Mouse (Mus musculus) cerebellum, postnatal 10 days (tissue): ENCODE measurements around the gene Klhdc8a.
"Not testable (repeated sequence)": the region's sequence is repeated elsewhere in the genome, so short reads cannot be mapped to it uniquely, and the experiment has no call there.

Source experiments
- DNase-seq, 2 experiments: peaks; one replicate each; pipeline ENCODE4 v3.0.0; 2021; ENCODE audit warnings: mixed read lengths in 2 of 2

Gene Klhdc8a

DNA sequence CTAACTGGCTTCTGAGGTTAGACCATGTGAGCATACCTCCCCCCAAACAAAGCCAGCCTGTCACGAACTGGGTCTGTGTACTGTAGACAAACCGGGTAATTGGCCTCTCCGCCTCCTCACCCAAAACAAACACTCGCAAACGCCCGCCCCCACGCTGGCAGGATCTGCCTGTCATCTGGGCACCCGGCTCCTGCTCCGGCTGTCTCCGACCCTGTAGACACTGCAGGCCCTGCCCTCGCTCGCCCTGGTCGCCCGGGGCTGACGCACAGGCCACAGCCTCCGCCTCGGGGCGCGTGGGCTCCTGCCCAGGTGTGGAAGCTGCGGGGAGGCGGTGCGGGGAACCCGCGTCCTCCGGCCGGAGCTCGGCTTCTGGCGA is at the start of gene Klhdc8a:
Gene Klhdc8a (plus strand): TSS at position 202 of the 376 bp plus-strand sequence.
- DNase-seq = peak; percentile 88

DNA sequence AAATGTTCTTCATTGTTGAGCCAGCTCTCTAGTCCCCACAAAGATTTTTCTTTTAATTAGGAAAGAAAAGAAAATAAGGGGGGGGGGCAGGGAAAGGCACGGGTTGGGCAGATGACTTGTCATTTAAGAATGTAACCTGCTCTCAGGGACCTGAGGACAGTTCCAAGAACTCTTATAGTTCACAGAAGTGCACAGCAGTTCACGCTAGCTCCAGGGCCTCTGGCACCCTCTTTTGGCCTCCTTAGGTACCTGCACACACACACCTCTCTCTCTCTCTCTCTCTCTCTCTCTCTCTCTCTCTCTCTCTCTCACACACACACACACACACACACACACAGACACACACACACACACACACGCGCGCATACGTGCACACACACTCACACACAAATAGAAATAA is 44.0 kb upstream of the Klhdc8a start:
- no peak for DNase-seq

DNA sequence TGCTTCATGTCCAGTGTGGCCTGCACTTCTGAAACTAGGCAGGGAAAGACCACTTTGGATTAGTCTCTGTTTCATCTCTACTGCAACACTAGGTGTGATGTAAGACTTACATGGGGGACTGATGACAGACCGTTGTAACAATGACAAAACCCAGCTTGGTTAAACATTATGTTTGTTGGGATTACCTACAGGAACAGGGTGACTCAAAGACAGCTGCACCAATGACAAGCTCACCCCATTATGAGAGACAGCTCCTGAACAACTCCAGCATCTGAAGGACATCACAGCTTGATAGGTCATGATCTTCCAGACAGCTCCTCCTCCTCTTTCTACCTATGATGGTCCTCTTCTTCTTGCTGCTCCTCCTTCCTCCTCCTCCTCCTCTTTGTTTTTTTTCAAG is 38.1 kb upstream of the Klhdc8a start:
- DNase-seq = no peak

DNA sequence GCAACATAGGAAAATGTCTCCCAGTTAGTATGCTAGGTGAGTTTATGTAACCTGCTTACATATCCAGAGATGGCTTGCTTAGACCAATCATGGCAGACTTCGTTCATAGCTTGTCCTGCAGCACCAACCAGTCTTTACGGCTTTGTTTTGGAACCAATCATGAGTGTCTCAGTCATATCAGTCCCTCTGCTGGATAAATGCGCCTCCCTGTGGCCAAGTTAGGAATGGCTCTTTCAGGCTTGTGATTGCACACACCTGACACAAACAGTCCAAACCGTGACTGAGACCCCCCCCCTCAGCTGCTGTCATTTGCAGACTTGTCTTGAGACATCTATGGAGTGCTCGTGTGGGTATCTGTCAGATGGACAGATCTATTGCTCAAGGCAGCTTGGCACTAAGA is 37.4 kb upstream of the Klhdc8a start:
- peak; percentile 38 to 53 for DNase-seq

DNA sequence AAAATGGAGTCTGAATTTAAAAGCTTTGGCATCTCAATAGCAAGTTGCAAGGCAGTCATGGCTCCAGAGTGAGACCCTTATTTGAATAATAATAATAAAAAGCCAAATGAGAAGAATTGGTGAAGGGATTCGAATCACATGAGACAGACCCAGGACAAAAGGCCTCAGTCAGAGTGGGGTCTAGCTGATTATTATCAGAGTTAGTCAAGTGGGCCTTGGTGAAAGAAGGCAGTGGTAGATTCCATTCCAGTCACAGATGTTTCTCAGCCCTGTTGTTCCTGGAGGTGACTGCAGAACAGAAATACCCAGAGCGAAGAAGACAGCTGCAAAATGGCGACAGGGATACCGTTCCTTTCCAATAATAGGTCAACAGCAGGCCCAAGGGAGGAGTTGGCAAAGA is 34.8 kb upstream of the Klhdc8a start:
- DNase-seq = no peak

DNA sequence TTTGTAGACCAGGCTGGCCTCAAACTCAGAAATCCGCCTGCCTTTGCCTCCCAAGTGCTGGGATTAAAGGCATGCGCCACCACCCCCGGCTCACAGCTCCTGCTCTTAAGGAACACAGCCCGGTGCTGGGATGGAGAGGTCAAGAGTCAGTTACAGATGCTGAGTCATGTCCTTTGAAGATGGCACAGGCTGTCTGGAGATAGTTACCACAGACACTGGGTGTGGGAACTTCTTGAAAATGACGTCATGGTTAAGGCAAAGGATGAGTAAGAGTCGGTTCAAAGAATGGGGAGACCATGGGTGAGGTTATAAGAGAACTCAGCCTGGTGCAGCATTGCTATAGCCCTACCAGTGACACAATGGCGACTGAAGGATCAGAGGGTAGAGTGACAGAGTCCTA is 33.8 kb upstream of the Klhdc8a start:
- no peak for DNase-seq

DNA sequence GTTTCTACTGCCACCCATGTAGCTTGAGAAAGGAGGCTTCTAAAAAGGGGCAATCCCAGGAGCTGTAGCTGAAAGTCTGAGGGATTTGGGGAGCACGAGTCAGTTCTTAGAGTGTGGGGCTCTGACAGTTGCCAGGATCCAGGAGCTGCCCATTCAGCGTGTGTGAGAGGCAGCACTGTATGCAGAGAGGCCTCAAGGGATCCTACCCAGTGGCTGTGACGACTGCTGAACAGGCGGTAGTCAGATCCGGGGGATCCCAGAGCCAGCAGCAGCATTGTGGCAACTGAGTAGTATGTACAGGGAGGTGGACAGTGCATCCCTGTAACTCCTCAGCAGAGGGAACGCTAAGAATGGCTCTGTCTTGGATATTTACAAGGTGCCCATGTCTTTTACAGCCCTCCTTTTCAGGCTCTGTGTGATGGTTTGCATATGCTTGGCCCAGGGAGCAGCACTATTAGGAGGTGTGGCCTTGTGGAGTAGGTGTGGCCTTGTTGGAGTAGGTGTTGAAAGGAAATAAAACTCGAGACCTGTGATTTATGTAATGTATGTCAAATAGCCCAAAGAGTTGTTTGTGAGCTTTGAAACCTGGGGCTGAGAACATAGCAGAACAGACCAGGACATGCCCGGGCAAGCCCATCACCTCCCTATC is 33.1 kb upstream of the Klhdc8a start:
- DNase-seq = no peak

DNA sequence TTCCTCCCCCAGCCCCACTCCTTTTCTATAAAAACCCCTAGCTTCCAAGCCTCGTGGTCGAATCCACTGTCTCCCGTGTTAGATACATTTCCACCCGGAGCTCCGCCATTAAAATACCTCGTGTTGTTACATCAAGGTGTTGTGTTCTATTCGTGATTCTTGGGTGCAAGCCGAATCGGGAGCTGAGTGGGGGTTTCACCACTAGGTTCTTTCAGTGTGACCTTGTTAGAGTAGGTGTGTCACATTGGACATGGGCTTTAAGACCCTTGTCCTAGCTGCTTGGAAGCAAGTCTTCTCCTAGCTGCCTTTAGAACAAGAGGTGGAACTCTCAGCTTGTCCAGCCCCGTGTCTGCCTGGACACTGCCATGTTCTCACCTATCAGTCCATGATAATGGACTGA is 32.5 kb upstream of the Klhdc8a start:
- no peak for DNase-seq

DNA sequence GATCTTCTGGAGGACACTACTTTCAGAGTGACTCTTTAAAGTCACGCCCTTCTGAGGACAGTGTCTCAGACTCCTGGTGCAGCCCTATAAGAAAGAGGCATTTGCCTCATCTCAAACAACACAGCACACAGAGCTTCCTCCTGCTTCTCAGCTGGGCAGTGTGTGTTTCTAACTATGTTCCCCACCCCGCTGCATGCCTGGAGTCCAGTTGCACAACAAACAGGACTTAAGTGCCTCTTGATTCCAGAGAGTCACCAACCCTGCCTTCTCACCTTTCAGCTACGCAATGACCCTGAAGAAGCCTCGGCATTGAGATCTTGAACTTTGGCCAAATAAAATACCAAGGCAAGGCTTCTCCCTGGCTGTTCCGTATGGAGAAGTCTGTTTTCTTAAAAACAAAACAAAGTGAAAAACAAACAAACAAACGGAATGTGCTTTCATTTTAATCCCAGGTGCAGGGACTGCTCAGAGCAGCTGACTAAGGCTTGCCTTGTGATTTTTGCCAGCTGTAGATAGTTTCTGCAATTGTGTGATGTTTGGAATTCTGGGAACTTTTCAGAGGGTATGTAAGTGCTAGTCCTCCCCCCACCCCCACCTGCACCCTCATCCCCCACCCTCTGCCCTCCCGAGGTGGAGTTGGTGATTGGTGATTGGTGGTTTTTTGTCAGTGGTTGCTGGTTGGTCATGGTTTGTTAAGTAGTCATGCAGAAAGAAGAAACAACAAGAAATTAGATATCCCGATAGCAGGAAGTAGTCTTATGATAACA is 31.5 kb upstream of the Klhdc8a start:
- no peak for DNase-seq

DNA sequence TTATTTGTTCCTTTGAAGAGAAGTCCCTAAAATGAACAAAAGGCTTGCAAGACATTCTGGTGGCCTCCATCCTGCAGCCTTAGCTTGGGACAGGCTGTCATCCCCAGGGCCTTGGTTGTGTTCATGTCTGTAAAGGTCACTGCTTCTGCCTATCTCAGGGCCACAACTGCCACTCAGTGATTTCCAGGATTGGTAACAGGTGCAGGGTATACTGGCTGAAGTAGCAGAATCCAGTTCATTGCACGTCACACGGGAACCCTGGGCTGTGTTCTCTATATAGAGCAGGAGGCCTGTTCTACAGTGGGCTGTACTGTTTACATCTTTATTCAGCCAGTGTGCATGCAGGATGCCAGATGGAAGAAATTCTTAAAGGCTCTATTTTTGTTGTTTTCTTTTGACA is 30.5 kb upstream of the Klhdc8a start:
- DNase-seq = no peak

DNA sequence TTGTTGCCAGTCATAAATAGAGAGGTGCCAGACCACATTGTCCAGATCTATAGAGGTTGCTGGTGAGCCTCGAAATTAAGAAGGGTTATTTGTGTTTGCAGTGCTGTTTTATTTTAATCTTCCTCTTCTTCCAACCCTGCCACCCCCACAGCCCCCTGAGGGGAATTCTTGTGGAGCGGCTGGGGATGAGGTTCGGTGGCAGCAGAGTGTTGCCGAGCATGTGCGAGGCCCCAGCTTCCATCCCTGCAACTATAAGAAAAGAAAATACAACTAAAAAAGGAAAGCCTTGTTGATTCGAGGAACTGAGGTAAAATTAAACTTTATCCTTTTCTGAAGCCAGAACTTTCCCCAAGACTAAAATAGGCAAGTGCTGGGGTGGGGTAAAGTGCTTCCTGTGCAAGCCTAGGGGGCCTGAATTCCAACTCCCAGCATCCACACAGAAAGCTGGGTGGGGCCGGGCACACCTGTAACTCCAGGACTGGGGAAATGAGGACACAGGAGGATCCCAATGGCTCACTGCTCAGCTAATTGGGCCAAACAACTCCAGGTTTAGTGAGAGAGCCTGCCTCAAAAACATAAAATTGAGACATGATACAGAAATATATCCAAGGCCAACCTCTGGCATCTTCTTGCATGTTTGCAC is 29.9 kb upstream of the Klhdc8a start:
- DNase-seq = no peak

DNA sequence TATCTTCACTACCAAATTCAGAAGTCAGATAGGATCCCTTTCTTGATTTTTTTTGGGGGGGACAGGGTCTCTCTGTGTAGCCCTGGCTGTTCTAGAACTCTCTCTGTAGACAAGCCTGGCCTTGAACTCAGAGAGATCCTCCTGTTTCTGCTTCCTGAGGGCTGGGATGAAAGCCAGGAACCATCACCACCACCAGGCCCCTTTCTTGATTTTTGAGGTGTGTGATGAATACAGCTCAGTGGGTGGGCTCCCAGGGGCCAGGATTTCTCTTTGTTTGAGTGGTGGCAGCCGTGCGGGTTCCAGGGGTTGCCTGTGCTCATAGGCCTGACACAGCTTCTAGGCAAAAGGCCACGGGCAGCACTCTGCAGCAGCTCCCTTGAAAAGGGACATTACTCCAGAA is 27.2 kb upstream of the Klhdc8a start:
- no peak for DNase-seq

DNA sequence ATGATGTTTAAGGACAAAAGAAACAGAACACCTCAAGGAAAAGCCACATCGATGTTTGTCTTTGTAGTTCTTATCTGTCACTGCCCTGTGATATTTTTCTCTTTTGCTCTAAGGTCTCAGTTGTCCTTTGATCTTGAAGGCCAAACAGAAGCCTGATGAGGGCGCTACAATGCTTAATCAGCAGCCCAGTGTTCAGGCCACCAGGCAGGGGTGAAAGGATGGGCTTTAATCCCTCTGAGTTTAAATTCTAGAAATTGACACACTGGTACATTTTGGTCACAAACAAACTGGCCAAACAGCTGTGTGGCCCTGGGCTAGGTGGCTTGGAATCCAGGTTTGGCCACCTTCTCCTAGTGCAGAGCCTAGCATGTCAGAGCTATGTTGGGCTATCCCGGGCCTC is 21.7 kb upstream of the Klhdc8a start:
- no peak for DNase-seq

DNA sequence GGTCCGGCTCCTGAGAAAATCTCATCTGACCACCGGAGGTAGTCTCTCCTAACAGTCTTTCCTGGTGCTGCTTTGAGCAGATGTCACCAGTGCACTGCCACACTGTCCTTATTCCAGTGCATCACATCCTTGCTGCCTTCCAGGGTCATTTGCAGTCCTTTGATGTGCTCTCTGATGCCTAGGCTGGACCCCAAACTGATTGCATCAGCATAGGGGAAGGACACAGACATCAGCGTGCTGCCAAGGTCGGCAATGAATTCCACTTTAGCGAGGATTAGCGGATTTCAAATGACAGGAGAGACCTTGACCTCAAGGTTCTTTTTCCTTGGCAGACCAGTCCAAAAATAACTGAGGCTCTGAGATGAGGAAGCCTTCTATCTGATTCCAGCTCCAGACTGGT is 21.3 kb upstream of the Klhdc8a start:
- DNase-seq = no peak

DNA sequence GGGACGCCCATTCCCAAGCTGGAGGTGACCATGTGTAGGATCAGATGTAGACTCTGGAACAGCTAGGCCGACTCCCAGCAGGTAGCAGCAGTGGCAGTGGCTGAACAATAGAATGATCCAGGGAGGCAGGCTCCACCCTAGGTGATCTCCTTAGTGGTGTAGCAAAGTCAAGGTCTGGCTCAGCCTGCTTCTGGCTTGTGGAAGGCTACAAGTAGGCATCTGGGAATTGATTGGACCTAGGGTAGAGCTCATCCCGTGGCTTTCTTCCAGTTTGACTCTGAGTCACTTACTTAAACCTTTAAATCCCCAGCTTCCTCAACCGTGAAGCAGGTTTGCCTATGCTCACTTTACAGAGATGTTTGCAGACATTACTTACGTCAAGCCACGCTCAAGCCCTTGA is 17.8 kb upstream of the Klhdc8a start:
- DNase-seq = not testable (repeated sequence)

DNA sequence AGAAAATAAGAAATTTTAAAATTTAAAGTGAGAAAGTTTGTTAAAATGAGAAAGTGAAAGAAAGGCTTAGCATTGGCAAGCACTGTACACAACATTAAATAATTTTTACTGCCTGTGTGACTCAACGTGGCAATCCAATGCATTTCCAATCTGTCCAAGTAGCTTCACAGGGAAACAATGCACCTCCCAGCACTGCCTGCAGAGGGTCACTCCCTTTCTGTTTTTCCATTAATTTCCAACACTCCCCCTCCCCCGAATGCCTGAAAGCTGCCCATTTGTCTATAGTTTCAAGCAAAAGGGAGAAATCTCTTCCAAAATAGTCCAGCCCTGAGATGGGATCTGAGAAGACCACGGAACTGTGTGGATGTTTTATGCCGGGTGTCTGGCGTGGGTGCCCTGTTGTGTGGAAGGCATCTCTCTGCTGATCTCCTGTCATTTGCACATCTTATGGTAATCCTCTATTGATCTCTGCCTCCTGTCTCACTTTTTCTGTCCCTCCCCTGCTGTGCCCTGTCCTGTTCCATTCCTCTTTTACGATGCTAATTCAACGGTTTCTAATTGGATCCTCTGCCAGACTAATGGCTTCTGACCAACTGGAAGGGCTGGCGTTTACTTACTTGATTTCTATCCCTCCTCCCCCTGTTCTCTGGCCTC is 16.8 kb upstream of the Klhdc8a start:
- DNase-seq = peak; percentile 69 to 79

DNA sequence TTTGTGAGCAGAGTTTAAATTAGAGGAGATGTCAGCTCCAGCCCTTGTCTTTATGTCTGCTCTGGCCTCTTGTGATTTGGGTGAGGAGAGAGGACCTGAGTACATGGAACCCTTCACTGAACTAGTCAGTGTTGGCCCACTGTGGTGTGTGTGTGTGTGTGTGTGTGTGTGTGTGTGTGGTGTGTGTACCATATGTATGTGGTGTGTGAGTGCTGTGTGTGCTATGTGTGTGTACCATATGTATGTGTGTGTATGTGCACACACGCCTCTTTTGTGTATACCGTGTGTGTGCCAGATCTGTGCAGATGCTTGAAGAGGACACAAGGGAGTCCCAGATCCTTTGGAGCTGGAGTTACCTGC is 16.3 kb upstream of the Klhdc8a start:
- no peak for DNase-seq

DNA sequence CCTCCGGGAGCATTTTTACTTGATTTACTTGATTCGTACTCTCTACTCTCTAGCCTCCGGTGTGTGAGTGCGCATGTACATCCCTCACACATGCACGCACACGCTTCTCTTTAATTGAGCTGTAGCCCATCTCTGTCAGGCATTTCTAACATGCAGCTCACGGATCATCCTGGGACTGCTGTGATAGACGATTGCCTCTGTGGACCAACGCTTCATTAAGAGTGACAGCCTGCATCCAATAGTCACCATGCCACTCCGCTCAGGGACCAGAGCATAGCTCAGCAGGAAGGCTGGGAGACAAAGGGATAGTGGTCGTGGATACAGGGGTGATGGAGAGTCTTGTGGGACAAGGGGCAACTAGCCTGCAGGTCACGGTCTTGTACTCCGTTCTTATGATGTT is 15.4 kb upstream of the Klhdc8a start:
- no peak for DNase-seq

DNA sequence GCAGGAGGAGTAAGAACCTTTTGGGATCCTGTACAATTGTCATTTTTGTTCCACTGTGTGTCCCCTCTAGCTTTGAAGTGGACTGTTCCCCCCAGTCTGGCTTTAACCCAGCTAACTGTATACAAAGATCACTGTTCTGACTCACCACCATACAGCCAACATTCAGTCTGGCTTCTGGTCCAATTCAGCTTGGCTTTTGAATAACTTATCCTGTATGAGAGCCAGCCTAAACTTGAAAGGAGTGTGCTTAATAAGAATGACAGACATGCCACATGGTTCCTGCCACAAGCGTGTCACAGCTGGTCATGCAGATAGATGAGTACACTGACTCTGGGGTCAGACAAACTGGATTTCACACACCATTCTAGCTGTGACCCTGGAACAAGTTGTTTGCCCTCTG is 11.7 kb upstream of the Klhdc8a start:
- no peak for DNase-seq

DNA sequence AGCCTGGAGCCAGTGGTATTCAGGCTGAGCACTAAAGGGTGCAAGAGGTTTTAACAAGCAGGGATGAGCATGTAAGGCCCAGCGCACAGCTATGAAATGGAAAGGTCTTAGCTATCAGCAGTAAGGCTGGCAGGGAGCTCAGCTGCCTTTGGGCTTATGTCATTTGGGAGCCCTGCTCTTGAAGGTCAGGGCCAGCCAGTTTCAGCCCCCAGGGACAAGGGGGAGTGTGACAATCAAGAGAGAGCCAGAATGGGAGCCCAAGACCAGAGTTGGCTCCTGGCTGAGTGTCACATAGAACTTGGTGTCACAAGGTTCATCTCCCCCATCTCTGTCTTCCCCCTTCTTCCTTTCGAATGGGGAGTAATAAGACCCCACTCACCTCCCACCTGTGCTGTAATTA is 11.0 kb upstream of the Klhdc8a start:
- peak; percentile 57 to 58 for DNase-seq

DNA sequence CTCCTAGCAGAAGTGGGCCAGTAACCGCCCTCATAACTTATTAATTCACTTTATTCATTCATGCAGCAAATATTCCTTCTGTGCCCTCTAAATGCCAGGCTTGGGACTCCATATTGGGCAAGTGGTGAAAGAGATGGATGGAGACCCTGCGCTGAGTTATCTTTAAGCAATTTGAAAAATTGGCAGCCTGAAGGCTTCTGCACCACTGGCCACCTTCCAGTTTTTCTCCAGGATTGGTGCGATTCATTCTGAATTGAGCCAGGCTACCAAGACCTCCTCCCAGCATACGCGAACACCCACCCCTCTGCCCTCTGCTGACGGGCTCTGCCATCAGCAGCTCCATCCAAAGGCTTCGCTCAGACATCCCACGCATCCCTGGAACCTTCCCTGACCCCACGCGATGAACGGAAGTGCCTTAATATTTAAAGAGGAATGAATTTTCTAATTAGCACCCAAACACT is 10.4 kb upstream of the Klhdc8a start:
- peak; percentile 90 for DNase-seq

DNA sequence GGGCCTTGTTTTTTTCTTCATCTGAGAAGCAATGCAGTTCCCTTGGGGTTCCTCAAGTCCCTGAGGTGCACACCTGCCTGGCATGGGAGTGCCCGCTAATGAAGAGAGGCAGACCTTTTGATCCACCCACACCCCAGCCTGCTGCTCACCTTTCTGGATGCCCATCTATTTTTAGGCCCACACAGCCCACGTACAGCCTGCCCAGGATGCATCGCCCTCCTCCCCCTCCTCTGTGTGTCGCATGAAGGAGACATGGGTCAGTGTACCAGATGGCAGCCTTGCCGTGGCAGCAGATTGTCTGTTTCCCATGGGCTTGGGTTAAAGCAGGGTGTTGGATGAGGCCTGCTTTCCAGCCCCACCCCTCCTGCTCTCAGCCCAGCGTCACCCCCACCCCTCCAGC is 8.5 kb upstream of the Klhdc8a start:
- DNase-seq = peak; percentile 78 to 86

DNA sequence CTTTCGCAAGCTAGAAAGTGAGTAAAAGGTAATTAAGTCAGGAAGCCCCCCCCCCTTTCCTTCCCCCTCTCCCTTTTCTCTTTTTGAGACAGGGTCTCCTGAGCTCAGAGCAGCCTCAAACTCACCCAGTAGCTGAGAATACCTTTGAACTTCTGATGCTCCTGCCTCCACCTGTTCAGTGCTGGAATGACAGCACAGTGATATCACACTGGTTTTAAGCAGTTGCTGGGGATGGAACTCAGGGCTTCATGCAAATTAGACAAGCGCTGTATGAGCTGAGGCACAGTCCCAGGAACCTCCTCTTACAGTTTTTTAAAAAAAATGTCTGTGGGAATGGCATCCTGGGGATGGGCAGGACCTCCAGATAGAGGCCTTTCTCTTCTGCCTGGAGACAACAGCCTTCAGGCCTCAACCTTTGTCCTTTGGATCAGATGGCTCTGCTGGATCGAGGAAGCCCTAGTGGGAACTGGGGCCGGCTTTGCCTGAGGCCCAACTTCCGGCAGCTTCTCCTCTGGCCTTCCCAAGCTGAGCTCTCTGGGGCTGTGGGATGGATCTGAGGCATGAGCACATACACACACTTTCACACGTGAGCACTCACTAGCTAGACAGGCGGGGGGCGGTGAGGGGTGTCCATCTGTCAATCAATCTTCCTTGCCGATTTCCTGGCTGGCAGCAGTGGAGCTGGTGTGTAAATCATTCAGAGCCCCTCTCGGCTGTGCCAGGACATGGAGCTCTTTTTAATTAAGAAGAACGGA is 7.3 kb upstream of the Klhdc8a start:
- peak; percentile 59 to 70 for DNase-seq
